Mouse (Mus musculus): ENCODE data around the gene Mfap1a.
A peak's percentile ranks its signal among the peaks of the same experiment; 100 is the strongest.
"Not testable (repeated sequence)": the region's sequence is repeated elsewhere in the genome, so short reads cannot be mapped to it uniquely, and the experiment has no call there.

Gene Mfap1a

GRCm38 (mm10) chr2:121475306-121475705, 31.2 kb downstream of the Mfap1a start:
- DNase-seq (ENCODE audit: low spot score in 2 of 2) = not testable (repeated sequence)

GRCm38 (mm10) chr2:121474180-121474535, 32.3 kb downstream of the Mfap1a start:
- DNase-seq (ENCODE audit: low spot score in 2 of 2) = no peak

- DNase-seq (ENCODE audit: low spot score in 2 of 2) = peak; percentile 76 to 80
Observed at GRCm38 (mm10) chr2:121473301-121474179, 32.9 kb downstream of the Mfap1a start, which contains the start of gene Mfap1b. Mfap1b (minus strand) TSS chr2:121474067.

- not testable (repeated sequence) for DNase-seq (ENCODE audit: low spot score in 2 of 2)
Observed at GRCm38 (mm10) chr2:121472783-121473182, 33.7 kb downstream of the Mfap1a start.

- not testable (repeated sequence) for DNase-seq (ENCODE audit: low spot score in 2 of 2)
Observed at GRCm38 (mm10) chr2:121468982-121469381, 37.5 kb downstream of the Mfap1a start.

GRCm38 (mm10) chr2:121460071-121460470, 46.4 kb downstream of the Mfap1a start:
- no peak for DNase-seq (ENCODE audit: low spot score in 2 of 2)

- DNase-seq (ENCODE audit: low spot score in 2 of 2) = peak; percentile 83 to 88
Observed at GRCm38 (mm10) chr2:121456692-121457642, 49.5 kb downstream of the Mfap1a start, which contains the start of gene Serinc4. Serinc4 (minus strand) TSS chr2:121456781.

- DNase-seq (ENCODE audit: low spot score in 2 of 2) = no peak
Observed at GRCm38 (mm10) chr2:121455534-121455933, 50.9 kb downstream of the Mfap1a start.

GRCm38 (mm10) chr2:121453917-121454316, 52.5 kb downstream of the Mfap1a start:
- no peak for DNase-seq (ENCODE audit: low spot score in 2 of 2)

GRCm38 (mm10) chr2:121452990-121453389, 53.5 kb downstream of the Mfap1a start, which contains the start of gene Hypk:
Hypk (plus strand) TSS chr2:121453290.
- no peak for DNase-seq (ENCODE audit: low spot score in 2 of 2)

- no peak for DNase-seq (ENCODE audit: low spot score in 2 of 2)
Observed at GRCm38 (mm10) chr2:121452361-121452760, 54.1 kb downstream of the Mfap1a start.

GRCm38 (mm10) chr2:121450093-121450492, 56.4 kb downstream of the Mfap1a start:
- peak in 1 of 2 experiments; percentile 36 for DNase-seq (ENCODE audit: low spot score in 2 of 2)

GRCm38 (mm10) chr2:121449545-121450011, 56.9 kb downstream of the Mfap1a start:
- DNase-seq (ENCODE audit: low spot score in 2 of 2) = no peak

- DNase-seq (ENCODE audit: low spot score in 2 of 2) = peak; percentile 100
Observed at GRCm38 (mm10) chr2:121448739-121449535, 57.5 kb downstream of the Mfap1a start, which contains the start of gene Serf2. Serf2 (plus strand) TSS chr2:121449195.

- peak in 1 of 2 experiments; percentile 28 for DNase-seq (ENCODE audit: low spot score in 2 of 2)
Observed at GRCm38 (mm10) chr2:121448136-121448535, 58.3 kb downstream of the Mfap1a start.

GRCm38 (mm10) chr2:121447006-121447405, 59.5 kb downstream of the Mfap1a start:
- DNase-seq (ENCODE audit: low spot score in 2 of 2) = no peak

- no peak for DNase-seq (ENCODE audit: low spot score in 2 of 2)
Observed at GRCm38 (mm10) chr2:121446506-121446905, 60.0 kb downstream of the Mfap1a start.

- DNase-seq (ENCODE audit: low spot score in 2 of 2) = no peak
Observed at GRCm38 (mm10) chr2:121445117-121445516, 61.3 kb downstream of the Mfap1a start.

- DNase-seq (ENCODE audit: low spot score in 2 of 2) = no peak
Observed at GRCm38 (mm10) chr2:121444178-121444577, 62.3 kb downstream of the Mfap1a start, which contains the start of gene Ell3. Ell3 (minus strand) TSS chr2:121444278.

GRCm38 (mm10) chr2:121443068-121443349, 63.5 kb downstream of the Mfap1a start:
- DNase-seq (ENCODE audit: low spot score in 2 of 2) = no peak

All from natural killer cell, adult 2 months (primary cell).